Mouse (Mus musculus) testis, adult 2 months (tissue): ENCODE results near the gene Rdh7. TPM values are rescaled to one million over a fixed set of nuclear protein-coding genes. Genes with fewer than 3 reads are reported as not detected.
"Not testable (repeated sequence)": the region's sequence is repeated elsewhere in the genome, so short reads cannot be mapped to it uniquely, and the experiment has no call there.

Experiments used
- H3K27ac ChIP-seq: fragments of 200-500 bp; 2 replicates; pipeline ENCODE4 v1.5.1; 2012; ENCODE audit warnings: low read depth, low read length; ENCODE audit not compliant: control insufficient read depth, insufficient read depth
- H3K27me3 ChIP-seq: fragments of 200-500 bp; 2 replicates; pipeline ENCODE4 v1.6.1; 2012; ENCODE audit warnings: mild to moderate bottlenecking, low read length, moderate library complexity; ENCODE audit not compliant: control insufficient read depth, insufficient read depth
- H3K36me3 ChIP-seq: fragments of 200-500 bp; 2 replicates; pipeline ENCODE4 v1.6.1; 2012; ENCODE audit warnings: mild to moderate bottlenecking, low read length; ENCODE audit not compliant: control insufficient read depth, insufficient read depth
- H3K4me1 ChIP-seq: fragments of 200-500 bp; 2 replicates; pipeline ENCODE4 v1.6.1; 2012; ENCODE audit warnings: low read length; ENCODE audit not compliant: control insufficient read depth, insufficient read depth
- H3K4me3 ChIP-seq: fragments of 200-500 bp; 2 replicates; pipeline ENCODE4 v1.5.1; 2012; ENCODE audit warnings: low read depth, mild to moderate bottlenecking, low read length, moderate library complexity, mixed read lengths; ENCODE audit not compliant: control insufficient read depth
- CTCF ChIP-seq: fragments of 200-500 bp; IDR thresholded peaks from 2 replicates; pipeline ENCODE4 v1.5.1; 2012; ENCODE audit warnings: low read depth, mild to moderate bottlenecking, inconsistent platforms, low read length, moderate library complexity; ENCODE audit not compliant: control insufficient read depth, insufficient read depth, insufficient replicate concordance
- POLR2A ChIP-seq: fragments of 200-500 bp; IDR thresholded peaks from 2 replicates; pipeline ENCODE4 v1.6.1; 2012; ENCODE audit warnings: low read depth, mild to moderate bottlenecking, inconsistent platforms, low read length, moderate library complexity; ENCODE audit not compliant: control insufficient read depth
- polyA plus RNA-seq: library from polyadenylated mRNA; depleted of rRNA; stranded (reverse); fragments of >200 nt; gene quantifications from 2 replicates; pipeline ENCODE4 v1.2.3, GENCODE M21; 2012

Gene Rdh7
- polyA plus RNA-seq, 1 experiment = not detected

DNA sequence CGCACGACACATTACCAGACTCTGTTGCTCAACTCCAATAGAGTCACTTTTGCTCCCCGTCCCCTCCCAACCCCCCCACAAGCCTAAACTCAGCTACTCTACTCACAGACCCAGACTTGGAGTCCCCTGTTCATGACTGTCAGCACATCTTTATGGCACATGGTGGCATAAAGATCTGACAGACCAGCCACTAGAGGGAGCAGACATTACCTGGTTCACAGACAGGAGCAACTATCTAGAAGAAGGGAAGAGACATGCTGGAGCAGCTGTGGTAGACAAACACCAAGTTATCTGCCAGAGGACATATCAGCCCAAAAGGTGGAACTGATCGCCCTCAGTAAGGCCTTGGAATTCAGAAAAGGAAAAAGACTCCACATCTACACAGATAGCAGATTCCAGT is 16.1 kb downstream of the Rdh7 start:
- Histone ChIP-seq H3K4me3 (no peak overlapping the region), H3K27ac (no peak overlapping the region), H3K4me1 (no peaks in the 10 kb centered on the region), H3K36me3 (no peaks in the 10 kb centered on the region), H3K27me3 (no peaks in the 10 kb centered on the region)
- no peak for TF ChIP-seq POLR2A
- no peak for TF ChIP-seq CTCF

- Histone ChIP-seq H3K4me3 (no peak within 1 kb of the TSS), H3K36me3 (no peaks in the 10 kb centered on the region), H3K27me3 (no peaks in the 10 kb centered on the region), H3K27ac (no peak within 1 kb of the TSS), H3K4me1 (no peaks in the 10 kb centered on the region)
- TF ChIP-seq CTCF (no peak), POLR2A (no peak)
Measured at GRCm38 (mm10) chr10:127866232-127866631, 22.4 kb downstream of the Rdh7 start, which contains the start of gene Rdh16f2. Gene Rdh16f2, plus strand, starts transcription at chr10:127866474.

GRCm38 (mm10) chr10:127864931-127865330 is 23.7 kb downstream of the Rdh7 start:
- Histone ChIP-seq H3K27me3 (no peaks in the 10 kb centered on the region), H3K36me3 (no peaks in the 10 kb centered on the region), H3K4me3 (no peak overlapping the region), H3K4me1 (no peaks in the 10 kb centered on the region), H3K27ac (no peak overlapping the region)
- TF ChIP-seq POLR2A (no peak), CTCF (no peak)

- Histone ChIP-seq H3K4me1 (no peaks in the 10 kb centered on the region), H3K4me3 (no peak overlapping the region), H3K36me3 (no peaks in the 10 kb centered on the region), H3K27me3 (no peaks in the 10 kb centered on the region), H3K27ac (no peak overlapping the region)
- no peak for TF ChIP-seq CTCF
- no peak for TF ChIP-seq POLR2A
Measured at GRCm38 (mm10) chr10:127856376-127856775, 32.2 kb downstream of the Rdh7 start.

- no peak for TF ChIP-seq POLR2A
- TF ChIP-seq CTCF = no peak
- no peak within 1 kb of the TSS for H3K4me3 ChIP-seq
- no peaks in the 10 kb centered on the region for H3K27me3 ChIP-seq
- H3K4me1 ChIP-seq = no peaks in the 10 kb centered on the region
- no peaks in the 10 kb centered on the region for H3K36me3 ChIP-seq
- H3K27ac ChIP-seq = no peak within 1 kb of the TSS
Measured at GRCm38 (mm10) chr10:127849628-127850027, 39.0 kb downstream of the Rdh7 start, which contains the start of gene Rdh19. Gene Rdh19, plus strand, starts transcription at chr10:127849928.

GRCm38 (mm10) chr10:127848089-127848488 is 40.5 kb downstream of the Rdh7 start:
- no peaks in the 10 kb centered on the region for H3K27me3 ChIP-seq

DNA sequence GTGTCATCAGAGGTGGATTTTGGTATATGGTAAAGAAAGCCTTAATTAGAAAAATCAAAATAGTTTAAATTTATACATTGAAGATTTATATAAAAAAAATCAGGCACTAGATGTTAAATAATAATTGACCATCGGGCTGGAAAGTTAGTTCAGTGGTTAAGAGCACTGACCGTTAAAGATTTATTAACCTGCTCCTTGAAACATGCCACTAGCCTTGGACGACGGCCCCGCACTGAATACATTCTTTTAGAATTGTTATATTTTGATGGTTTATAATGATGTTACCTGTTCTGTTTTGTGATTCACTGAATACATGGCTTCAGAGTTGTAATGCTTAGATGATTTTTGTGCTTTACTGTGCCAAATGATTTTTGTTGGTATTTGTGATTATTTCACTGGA is 42.7 kb downstream of the Rdh7 start:
- H3K36me3 ChIP-seq, H3K4me1 ChIP-seq, H3K4me3 ChIP-seq: not testable (repeated sequence)

More at GRCm38 (mm10) chr10:127848089-127848488, 40.5 kb downstream of the Rdh7 start:
- Histone ChIP-seq H3K36me3 (no peaks in the 10 kb centered on the region), H3K4me1 (no peaks in the 10 kb centered on the region), H3K4me3 (no peak overlapping the region), H3K27ac (no peak overlapping the region)
- TF ChIP-seq POLR2A (no peak), CTCF (no peak)

GRCm38 (mm10) chr10:127840776-127841175 is 47.8 kb downstream of the Rdh7 start:
- Histone ChIP-seq H3K4me1 (no peaks in the 10 kb centered on the region), H3K36me3 (no peaks in the 10 kb centered on the region), H3K4me3 (no peak overlapping the region), H3K27ac (no peak overlapping the region), H3K27me3 (no peaks in the 10 kb centered on the region)
- TF ChIP-seq CTCF = no peak

More for the DNA sequence above, 42.7 kb downstream of the Rdh7 start:
- not testable (repeated sequence) for H3K27ac ChIP-seq, H3K27me3 ChIP-seq
